Mouse (Mus musculus) midbrain, embryonic 14.5 days (tissue): ENCODE results near the gene AI464131. TPM values are rescaled to one million over a fixed set of nuclear protein-coding genes. Genes with fewer than 3 reads are reported as not detected.

Source experiments
- ATAC-seq: fragments of 200-750 bp; cut with Nextera tagmentation; 2 replicates; pipeline ENCODE4 v1.8.0; 2017; ENCODE audit warnings: moderate number of reproducible peaks, moderate library complexity; ENCODE audit not compliant: low FRiP score, low TSS enrichment
- DNase-seq: peaks from one replicate; pipeline ENCODE4 v3.0.0-alpha.2; 2015
- H3K27ac ChIP-seq: fragments of 300-500 bp; sonication (generic); replicated peaks from 2 replicates; pipeline ENCODE4 v1.5.1; 2014; ENCODE audit warnings: mild to moderate bottlenecking, low read depth, low read length, moderate library complexity
- H3K27me3 ChIP-seq: fragments of 300-500 bp; sonication (generic); 2 replicates; pipeline ENCODE4 v1.6.1; 2014; ENCODE audit warnings: low read length, control low read depth, mixed read lengths; ENCODE audit not compliant: control insufficient read depth, insufficient read depth
- H3K36me3 ChIP-seq: fragments of 300-500 bp; sonication (generic); 2 replicates; pipeline ENCODE4 v1.6.1; 2014; ENCODE audit warnings: low read length, control low read depth; ENCODE audit not compliant: control insufficient read depth, insufficient read depth
- H3K4me1 ChIP-seq: fragments of 300-500 bp; sonication (generic); 2 replicates; pipeline ENCODE4 v1.6.1; 2014; ENCODE audit warnings: mild to moderate bottlenecking, antibody characterized with exemption, low read length, control low read depth; ENCODE audit not compliant: control insufficient read depth, insufficient read depth
- H3K4me2 ChIP-seq: fragments of 300-500 bp; sonication (generic); 2 replicates; pipeline ENCODE4 v1.6.1; 2014; ENCODE audit warnings: mild to moderate bottlenecking, low read length, moderate library complexity
- H3K4me3 ChIP-seq: fragments of 300-500 bp; sonication (generic); replicated peaks from 2 replicates; pipeline ENCODE4 v1.5.1; 2014; ENCODE audit warnings: low read depth, low read length
- H3K9ac ChIP-seq: fragments of 300-500 bp; sonication (generic); replicated peaks from 2 replicates; pipeline ENCODE4 v1.6.1; 2014; ENCODE audit warnings: mild to moderate bottlenecking, low read length, moderate library complexity
- H3K9me3 ChIP-seq: fragments of 300-500 bp; sonication (generic); 2 replicates; pipeline ENCODE4 v1.6.1; 2016; ENCODE audit warnings: low read length, control low read depth, mixed read lengths; ENCODE audit not compliant: control insufficient read depth
- WGBS: fragments of 180-500 bp; shearing (Covaris S2); extraction: QIAGEN DNeasy Blood & Tissue Kit; methylation state at CpG from one replicate; pipeline ENCODE4 v1.1.7; 2014; 5-methylcytosine and 5-hydroxymethylcytosine counted together
- polyA plus RNA-seq: library from polyadenylated mRNA; unstranded; fragments of >200 nt; fragmentation: Nextera tagmentation; extraction: Ambion mirVana; gene quantifications from 2 replicates; pipeline ENCODE4 v1.2.1, GENCODE M21; 2014

AI464131 gene
- polyA plus RNA-seq, 1 experiment from 2014 or later = 8.0 TPM

GRCm38 (mm10) chr4:41495076-41495475, 7.8 kb downstream of the AI464131 start:
- no peaks in the 10 kb centered on the region for H3K36me3 ChIP-seq
- no peak overlapping the region for H3K9ac ChIP-seq
- H3K4me2 ChIP-seq = no peak overlapping the region
- peaks cover 16% of the 10 kb centered on the region for H3K4me1 ChIP-seq
- no peak for ATAC-seq
- H3K27me3 ChIP-seq = peaks cover 37% of the 10 kb centered on the region
- no peak for DNase-seq
- no peak overlapping the region for H3K4me3 ChIP-seq
- WGBS = 88% methylated on average over 4 of the region's 4 CpGs
- H3K27ac ChIP-seq = no peak overlapping the region
- no peaks in the 10 kb centered on the region for H3K9me3 ChIP-seq

- ATAC-seq (no peak), DNase-seq (no peak)
- H3K4me3 ChIP-seq = no peak overlapping the region
- H3K27ac ChIP-seq = no peak overlapping the region
- H3K9me3 ChIP-seq = no peaks in the 10 kb centered on the region
- H3K27me3 ChIP-seq = peaks cover 30% of the 10 kb centered on the region
- H3K4me2 ChIP-seq = no peak overlapping the region
- H3K36me3 ChIP-seq = no peaks in the 10 kb centered on the region
- WGBS = 56% methylated on average over 3 of the region's 3 CpGs
- H3K9ac ChIP-seq = no peak overlapping the region
- H3K4me1 ChIP-seq = peaks cover 16% of the 10 kb centered on the region
Observed at GRCm38 (mm10) chr4:41494378-41494777, 8.5 kb downstream of the AI464131 start.

DNA sequence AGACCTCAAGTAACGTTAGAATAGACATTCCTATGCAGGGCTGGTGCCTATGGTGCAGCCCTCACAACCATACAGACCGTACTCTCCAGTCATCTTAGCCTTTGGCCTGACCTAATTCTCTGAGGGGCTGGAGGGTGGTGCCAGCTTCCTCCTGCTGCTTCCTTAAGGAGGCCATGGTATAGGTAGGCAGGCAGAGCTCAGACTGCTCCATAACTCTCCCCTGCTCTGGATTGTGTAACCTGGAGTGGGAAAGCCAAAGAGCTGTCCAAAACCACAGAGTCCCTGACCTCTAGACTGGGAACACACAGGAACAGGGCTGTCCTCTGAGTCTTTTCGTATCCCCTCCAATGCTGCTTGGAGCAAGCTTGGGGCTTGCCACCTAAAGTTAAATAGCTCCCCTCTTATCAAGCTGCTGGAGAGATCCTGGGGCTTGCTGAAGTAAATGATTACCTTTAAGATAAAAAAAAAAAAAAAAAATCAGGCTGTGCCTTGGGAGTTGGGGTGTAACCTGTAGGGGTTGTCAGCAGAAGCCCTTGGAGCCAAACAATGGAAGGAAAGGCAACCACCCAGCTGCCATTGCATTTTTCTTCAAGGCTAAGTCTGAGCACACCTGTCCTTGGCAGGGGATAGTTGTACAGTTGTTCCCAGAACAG, 9.3 kb downstream of the AI464131 start:
- WGBS = 84% methylated on average over 3 of the region's 3 CpGs
- ATAC-seq (no peak), DNase-seq (no peak)
- Histone ChIP-seq H3K9me3 (no peaks in the 10 kb centered on the region), H3K4me3 (no peak overlapping the region), H3K27me3 (peaks cover 23% of the 10 kb centered on the region), H3K4me2 (no peak overlapping the region), H3K27ac (no peak overlapping the region), H3K9ac (no peak overlapping the region), H3K4me1 (peaks cover 15% of the 10 kb centered on the region), H3K36me3 (no peaks in the 10 kb centered on the region)

DNA sequence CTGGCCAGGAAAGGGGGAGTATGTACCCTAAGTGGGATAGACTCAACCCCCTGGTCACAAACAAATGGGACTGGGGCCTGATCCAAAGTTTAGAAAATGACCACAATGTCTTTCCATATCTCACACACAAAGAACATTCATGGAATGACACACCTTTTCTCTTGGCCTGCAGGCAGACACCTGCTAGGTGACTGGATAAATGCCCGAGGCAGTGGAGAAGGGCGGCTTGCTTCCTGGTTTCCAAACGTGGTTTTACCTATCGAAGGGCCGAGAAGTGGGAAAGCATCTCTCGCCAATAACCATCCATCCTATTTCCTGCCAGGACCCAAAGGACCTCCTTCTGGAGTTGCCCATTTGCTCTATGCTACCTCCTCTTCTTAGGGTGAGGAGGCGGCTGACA, 9.9 kb downstream of the AI464131 start:
- 83% methylated on average over 7 of the region's 7 CpGs for WGBS
- Histone ChIP-seq H3K4me2 (no peak overlapping the region), H3K36me3 (no peaks in the 10 kb centered on the region), H3K4me1 (peaks cover 8% of the 10 kb centered on the region), H3K27ac (no peak overlapping the region), H3K9me3 (no peaks in the 10 kb centered on the region), H3K4me3 (no peak overlapping the region), H3K9ac (no peak overlapping the region), H3K27me3 (peaks cover 16% of the 10 kb centered on the region)
- ATAC-seq (no peak), DNase-seq (no peak)

- ATAC-seq (no peak), DNase-seq (no peak)
- Histone ChIP-seq H3K36me3 (peaks cover 18% of the 10 kb centered on the region), H3K27me3 (no peaks in the 10 kb centered on the region), H3K4me1 (no peaks in the 10 kb centered on the region), H3K27ac (no peak overlapping the region), H3K9ac (no peak overlapping the region), H3K4me2 (no peak overlapping the region), H3K4me3 (no peak overlapping the region), H3K9me3 (no peaks in the 10 kb centered on the region)
- 62% methylated on average over 6 of the region's 6 CpGs for WGBS
Observed at GRCm38 (mm10) chr4:41481601-41482017, 21.3 kb downstream of the AI464131 start.

DNA sequence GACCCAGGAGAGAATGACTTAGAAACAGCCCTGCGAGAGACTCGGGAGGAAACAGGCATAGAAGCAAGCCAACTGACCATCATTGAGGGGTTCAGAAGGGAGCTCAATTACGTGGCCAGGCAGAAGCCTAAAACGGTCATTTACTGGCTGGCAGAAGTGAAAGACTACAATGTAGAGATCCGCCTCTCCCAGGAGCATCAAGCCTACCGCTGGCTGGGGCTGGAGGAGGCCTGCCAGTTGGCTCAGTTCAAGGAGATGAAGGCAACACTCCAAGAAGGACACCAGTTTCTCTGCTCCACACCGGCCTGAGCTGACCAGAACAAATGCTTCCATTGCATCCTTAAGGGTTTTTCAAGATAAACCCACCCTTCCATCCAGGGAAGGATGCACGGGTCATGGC, 22.6 kb downstream of the AI464131 start:
- H3K36me3 ChIP-seq = peaks cover 18% of the 10 kb centered on the region
- H3K9me3 ChIP-seq = no peaks in the 10 kb centered on the region
- 86% methylated on average over 8 of the region's 8 CpGs for WGBS
- no peaks in the 10 kb centered on the region for H3K27me3 ChIP-seq
- H3K4me1 ChIP-seq = no peaks in the 10 kb centered on the region
- ATAC-seq (no peak), DNase-seq (no peak)
- H3K4me2 ChIP-seq = no peak overlapping the region
- H3K4me3 ChIP-seq = no peak overlapping the region
- no peak overlapping the region for H3K27ac ChIP-seq
- H3K9ac ChIP-seq = no peak overlapping the region

DNA sequence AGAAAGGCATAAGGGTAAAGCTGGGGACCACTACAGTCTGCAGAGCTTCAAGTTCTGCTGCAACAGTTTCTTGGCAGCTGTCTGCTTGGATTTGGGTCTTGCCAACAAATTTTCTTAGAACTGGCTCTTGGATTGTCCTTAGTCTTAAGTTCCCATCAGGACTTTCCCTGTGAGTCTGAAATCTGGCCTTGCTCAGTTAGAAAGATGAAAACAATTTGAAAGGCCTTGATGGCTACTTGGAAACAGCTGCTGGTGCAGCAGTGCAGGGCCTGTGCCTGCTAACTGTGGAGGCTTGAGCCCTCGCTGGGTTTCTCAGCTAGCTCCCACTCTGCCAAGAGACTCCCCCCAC, 23.4 kb downstream of the AI464131 start:
- no peak overlapping the region for H3K4me3 ChIP-seq
- no peaks in the 10 kb centered on the region for H3K9me3 ChIP-seq
- peaks cover 18% of the 10 kb centered on the region for H3K36me3 ChIP-seq
- H3K27me3 ChIP-seq = no peaks in the 10 kb centered on the region
- H3K9ac ChIP-seq = no peak overlapping the region
- H3K4me1 ChIP-seq = no peaks in the 10 kb centered on the region
- DNase-seq (no peak), ATAC-seq (no peak)
- H3K27ac ChIP-seq = no peak overlapping the region
- H3K4me2 ChIP-seq = no peak overlapping the region
- 77% methylated on average over 1 of the region's 1 CpGs for WGBS

DNA sequence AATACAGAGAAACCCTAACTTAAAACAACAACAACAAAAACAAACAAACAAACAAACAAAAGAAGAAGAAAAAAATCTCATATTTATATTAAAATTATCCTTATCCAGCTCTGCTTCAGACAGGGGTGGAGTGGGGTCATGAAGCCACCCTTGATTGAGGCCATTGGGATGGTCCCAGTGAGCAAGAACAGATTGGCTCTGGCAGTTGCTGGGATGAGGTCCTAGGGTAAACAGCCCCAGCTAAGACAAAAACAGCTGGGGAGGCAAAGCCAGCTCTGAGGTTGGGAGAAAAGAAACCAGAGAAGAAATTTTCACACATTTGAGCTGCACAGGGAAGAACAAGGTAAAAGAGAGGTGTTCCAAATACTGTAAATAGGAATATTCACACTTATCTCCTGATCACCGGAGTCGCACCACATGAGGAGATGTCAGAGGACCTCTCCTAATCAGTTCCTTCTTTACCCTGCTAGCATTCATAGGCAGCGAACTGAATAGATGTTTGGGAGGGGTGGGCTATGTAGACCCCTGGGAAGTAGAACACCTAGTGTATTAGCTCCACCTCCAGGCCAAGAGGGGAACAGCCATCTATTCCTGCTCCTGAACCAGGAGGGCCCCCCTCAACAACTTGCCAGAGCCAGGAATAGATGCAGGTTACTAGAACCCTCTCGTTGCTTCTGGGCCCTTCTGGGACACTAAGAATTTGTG, 24.0 kb downstream of the AI464131 start:
- no peak for ATAC-seq
- Histone ChIP-seq H3K27me3 (no peaks in the 10 kb centered on the region), H3K9me3 (no peaks in the 10 kb centered on the region), H3K4me1 (no peaks in the 10 kb centered on the region), H3K27ac (no peak overlapping the region), H3K9ac (no peak overlapping the region), H3K36me3 (peaks cover 18% of the 10 kb centered on the region), H3K4me2 (no peak overlapping the region), H3K4me3 (no peak overlapping the region)
- 69% methylated on average over 4 of the region's 4 CpGs for WGBS
- no peak for DNase-seq

- no peaks in the 10 kb centered on the region for H3K4me1 ChIP-seq
- no peak overlapping the region for H3K27ac ChIP-seq
- no peak overlapping the region for H3K9ac ChIP-seq
- no peaks in the 10 kb centered on the region for H3K9me3 ChIP-seq
- ATAC-seq (no peak), DNase-seq (no peak)
- peaks cover 15% of the 10 kb centered on the region for H3K36me3 ChIP-seq
- no peaks in the 10 kb centered on the region for H3K27me3 ChIP-seq
- H3K4me3 ChIP-seq = no peak overlapping the region
- H3K4me2 ChIP-seq = no peak overlapping the region
- WGBS = 90% methylated on average over 9 of the region's 9 CpGs
Observed at GRCm38 (mm10) chr4:41477648-41478160, 25.2 kb downstream of the AI464131 start.
